Mouse (Mus musculus) gastrocnemius, adult 8-10 months (tissue): Measurements from ENCODE around the gene Spaca3. TPM values are rescaled to one million over a fixed set of nuclear protein-coding genes. Genes with fewer than 3 reads are reported as not detected.

Experiments used
- total RNA-seq, 4 experiments: library from RNA; stranded (reverse); gene quantifications; 2 replicates each; pipeline ENCODE4 v1.2.4; 2022

The Spaca3 gene
- total RNA-seq, 4 experiments from 2014 or later, result not detected

Other genes starting within 250 kb of the Spaca3 start
- gene Myo1d, start 78.3 kb upstream of the Spaca3 start, total RNA-seq, result 1 to 10 TPM; 2.3 to 3.6 (median 3.2) TPM
- gene Tmem98, start 48.2 kb upstream of the Spaca3 start, total RNA-seq, result 1 to 10 TPM in 1 of 4 experiments, under 1 TPM in 3; 0.24 to 1.4 (median 0.77) TPM